Comparison of ENCODE assay signal across 18 mouse cellular contexts in genomic region chr4:141271228-141271627, GRCm38 (mm10). TPM values are rescaled to one million over a fixed set of nuclear protein-coding genes. Genes with fewer than 3 reads are reported as not detected.
DNase-seq lines count a peak whose midpoint lies in the region; ATAC-seq and TF ChIP-seq lines count a peak whose summit lies in the region.
"Had no signal": no experiment of that assay in that cellular context is flagged by ENCODE, and none has a peak within 500 bp of the region (broad histone marks: within the 10 kb centered on the region; RNA-seq: fewer than 3 reads in every experiment).

No protein-coding gene starts in this region.

- no peak overlapping the region for H3K4me3 ChIP-seq in kidney, postnatal 0 days (replicated peaks; ENCODE audit: low read depth, low read length)
- no peak overlapping the region for H3K4me3 ChIP-seq in midbrain, embryonic 10.5 days
- no peak overlapping the region for H3K4me3 ChIP-seq in midbrain, embryonic 11.5 days (ENCODE audit: low read depth, low read length)
- no peak overlapping the region for H3K4me3 ChIP-seq in limb, embryonic 10.5 days
- H3K4me3 ChIP-seq: embryonic facial prominence, embryonic 13.5 days; heart, embryonic 10.5 days; myocyte had no signal

- H3K4me1 ChIP-seq in kidney, postnatal 0 days (replicated peaks; ENCODE audit: insufficient read depth, low read length) = peaks cover 8% of the 10 kb centered on the region; the same call in 1 of the 2 replicates
- peaks cover 39% of the 10 kb centered on the region for H3K4me1 ChIP-seq in midbrain, embryonic 10.5 days
- H3K4me1 ChIP-seq in midbrain, embryonic 11.5 days (ENCODE audit: control insufficient read depth, insufficient read depth, low read length) = peaks cover 20% of the 10 kb centered on the region
- peaks cover 34% of the 10 kb centered on the region for H3K4me1 ChIP-seq in limb, embryonic 10.5 days

- H3K36me3 ChIP-seq in kidney, postnatal 0 days (ENCODE audit: insufficient read depth, low read length) = no peaks in the 10 kb centered on the region
- H3K36me3 ChIP-seq in midbrain, embryonic 10.5 days = no peaks in the 10 kb centered on the region
- no peaks in the 10 kb centered on the region for H3K36me3 ChIP-seq in midbrain, embryonic 11.5 days (ENCODE audit: control insufficient read depth, insufficient read depth, low read length)
- H3K36me3 ChIP-seq in limb, embryonic 10.5 days = no peaks in the 10 kb centered on the region
- H3K36me3 ChIP-seq: embryonic facial prominence, embryonic 13.5 days; heart, embryonic 10.5 days had no signal

- peak; percentile 40; the same call in 1 of the 2 replicates for TF ChIP-seq CTCF in kidney, postnatal 0 days (IDR thresholded peaks at IDR 0.05; ENCODE audit: low read depth)

- DNase-seq in kidney, postnatal 0 days (ENCODE audit: low spot score) = no peak
- DNase-seq in kidney, adult 8-10 months = no peak
- DNase-seq in midbrain, embryonic 10.5 days (ENCODE audit: low spot score) = no peak
- no peak for DNase-seq in midbrain, embryonic 11.5 days (ENCODE audit: low spot score, missing footprints)
- no peak for DNase-seq in limb, embryonic 10.5 days (ENCODE audit: low spot score)
- DNase-seq in thymus, postnatal 36 days = no peak
- no peak for DNase-seq in layer of hippocampus, postnatal 25 days (ENCODE audit: extremely low spot score in 1 of 2, low spot score in 1 of 2)
- DNase-seq: adrenal gland, postnatal 25 days; cerebellum, adult 11 months; gastrocnemius, postnatal 10 days; kidney, postnatal 10 days; left cerebral cortex, postnatal 4 days; right cerebral cortex, adult 18-20 months had no signal

- no peaks in the 10 kb centered on the region for H3K27me3 ChIP-seq in kidney, postnatal 0 days (ENCODE audit: insufficient read depth, low read length)
- peaks cover 35% of the 10 kb centered on the region for H3K27me3 ChIP-seq in midbrain, embryonic 10.5 days (ENCODE audit: low read depth, poor library complexity, severe bottlenecking)
- peaks cover 5% of the 10 kb centered on the region; the same call in 1 of the 2 replicates for H3K27me3 ChIP-seq in midbrain, embryonic 11.5 days (ENCODE audit: control insufficient read depth, insufficient read depth, low read length)
- peaks cover 36% of the 10 kb centered on the region for H3K27me3 ChIP-seq in limb, embryonic 10.5 days (ENCODE audit: low read depth, poor library complexity, severe bottlenecking)
- H3K27me3 ChIP-seq: embryonic facial prominence, embryonic 13.5 days had no signal

- H3K9ac ChIP-seq in kidney, postnatal 0 days (ENCODE audit: low read depth, low read length) = no peak overlapping the region
- no peak overlapping the region for H3K9ac ChIP-seq in midbrain, embryonic 11.5 days (ENCODE audit: low read length)
- H3K9ac ChIP-seq: embryonic facial prominence, embryonic 13.5 days had no signal

- ATAC-seq in kidney, postnatal 0 days (replicated peaks; ENCODE audit: low FRiP score, low read depth) = no peak; the same call in 1 of the 2 replicates
- ATAC-seq in midbrain, embryonic 11.5 days (ENCODE audit: low FRiP score) = no peak
- no peak for ATAC-seq in erythroblast, adult 5-6 weeks (replicated peaks; ENCODE audit: low FRiP score, poor library complexity, severe bottlenecking)
- ATAC-seq: forebrain, embryonic 16.5 days had no signal

- no peak overlapping the region for H3K4me2 ChIP-seq in kidney, postnatal 0 days (ENCODE audit: low read length)
- H3K4me2 ChIP-seq in midbrain, embryonic 11.5 days = no peak overlapping the region
- H3K4me2 ChIP-seq: embryonic facial prominence, embryonic 13.5 days had no signal

- 69% methylated on average over 7 of the region's 7 CpGs for WGBS in kidney, postnatal 0 days
- 81% methylated on average over 6 of the region's 7 CpGs for WGBS in midbrain, embryonic 10.5 days
- WGBS in midbrain, embryonic 11.5 days = 89% methylated on average over 7 of the region's 7 CpGs
- 85% methylated on average over 7 of the region's 7 CpGs for WGBS in limb, embryonic 10.5 days

- H3K27ac ChIP-seq in kidney, postnatal 0 days = no peak overlapping the region
- H3K27ac ChIP-seq in midbrain, embryonic 10.5 days (replicated peaks) = 0 out of 2 replicates have a peak overlapping the region, but pooled peaks have one; percentile 28
- H3K27ac ChIP-seq in midbrain, embryonic 11.5 days (ENCODE audit: low read depth, low read length) = no peak overlapping the region
- peak overlapping the region; percentile 32; the same call in 1 of the 2 replicates for H3K27ac ChIP-seq in limb, embryonic 10.5 days
- H3K27ac ChIP-seq: embryonic facial prominence, embryonic 13.5 days; heart, embryonic 10.5 days had no signal

- no peaks in the 10 kb centered on the region for H3K9me3 ChIP-seq in kidney, postnatal 0 days (replicated peaks; ENCODE audit: low read length)
- 0 out of 2 replicates have a peak, but pooled peaks cover 1% of the 10 kb centered on the region for H3K9me3 ChIP-seq in midbrain, embryonic 10.5 days (replicated peaks)
- H3K9me3 ChIP-seq in midbrain, embryonic 11.5 days (ENCODE audit: control insufficient read depth, low read length) = no peaks in the 10 kb centered on the region
- no peaks in the 10 kb centered on the region for H3K9me3 ChIP-seq in limb, embryonic 10.5 days (replicated peaks)
- H3K9me3 ChIP-seq: embryonic facial prominence, embryonic 13.5 days; heart, embryonic 10.5 days had no signal

RNA-seq across cellular contexts. Expression of gene Epha2, which starts 29.8 kb away (rescaled TPM):
- 5.6 and 5.8 TPM in 2 replicates for polyA plus RNA-seq in kidney, postnatal 0 days (2015; fragmentation: Nextera tagmentation; extraction: Ambion mirVana)
- polyA plus RNA-seq in midbrain, embryonic 10.5 days (2016; fragmentation: Nextera tagmentation; extraction: Ambion mirVana) = 3.6 and 3.7 TPM in 2 replicates
- 2.2 and 2.5 TPM in 2 replicates for polyA plus RNA-seq in midbrain, embryonic 11.5 days (2014; fragmentation: Nextera tagmentation; extraction: Ambion mirVana)
- 4.6 and 5.6 TPM in 2 replicates for polyA plus RNA-seq in limb, embryonic 10.5 days (2016; fragmentation: Nextera tagmentation; extraction: Ambion mirVana)
- total RNA-seq in erythroblast, adult 5-6 weeks (2015; ENCODE audit: low replicate concordance) = not detected in 2 replicates
- 0.14 TPM in 1 of 2 replicates, not detected in the other for total RNA-seq in erythroblast, adult 5-6 weeks (2017; ENCODE audit: low replicate concordance)
- 1 to 10 TPM in 1 of 2 experiments, under 1 TPM in 1; 0.99 to 1.4 TPM for total RNA-seq in layer of hippocampus, postnatal 25 days (2021)

RNA-seq across cellular contexts. Expression of gene Arhgef19, which starts 31.9 kb away (rescaled TPM):
- polyA plus RNA-seq in kidney, postnatal 0 days (2015; fragmentation: Nextera tagmentation; extraction: Ambion mirVana) = 5.2 and 5.7 TPM in 2 replicates
- polyA plus RNA-seq in midbrain, embryonic 10.5 days (2016; fragmentation: Nextera tagmentation; extraction: Ambion mirVana) = 0.64 and 1.4 TPM in 2 replicates
- polyA plus RNA-seq in midbrain, embryonic 11.5 days (2014; fragmentation: Nextera tagmentation; extraction: Ambion mirVana) = 0.47 and 0.61 TPM in 2 replicates
- 3.7 and 4.7 TPM in 2 replicates for polyA plus RNA-seq in limb, embryonic 10.5 days (2016; fragmentation: Nextera tagmentation; extraction: Ambion mirVana)
- total RNA-seq in erythroblast, adult 5-6 weeks (2015; ENCODE audit: low replicate concordance) = not detected in 2 replicates
- not detected in 2 replicates for total RNA-seq in erythroblast, adult 5-6 weeks (2017; ENCODE audit: low replicate concordance)
- 10 to 100 TPM; 15.1 to 21.6 TPM for total RNA-seq in layer of hippocampus, postnatal 25 days (2021)

RNA-seq across cellular contexts. Expression of gene Rsg1, which starts 57.5 kb away (rescaled TPM):
- 2.7 and 3.1 TPM in 2 replicates for polyA plus RNA-seq in kidney, postnatal 0 days (2015; fragmentation: Nextera tagmentation; extraction: Ambion mirVana)
- 7.4 and 7.5 TPM in 2 replicates for polyA plus RNA-seq in midbrain, embryonic 10.5 days (2016; fragmentation: Nextera tagmentation; extraction: Ambion mirVana)
- 5.4 TPM in 2 replicates for polyA plus RNA-seq in midbrain, embryonic 11.5 days (2014; fragmentation: Nextera tagmentation; extraction: Ambion mirVana)
- polyA plus RNA-seq in limb, embryonic 10.5 days (2016; fragmentation: Nextera tagmentation; extraction: Ambion mirVana) = 5.8 and 8.4 TPM in 2 replicates
- not detected in 2 replicates for total RNA-seq in erythroblast, adult 5-6 weeks (2015; ENCODE audit: low replicate concordance)
- 0.42 TPM in 1 of 2 replicates, not detected in the other for total RNA-seq in erythroblast, adult 5-6 weeks (2017; ENCODE audit: low replicate concordance)
- 1 to 10 TPM; 2.7 to 4.0 TPM for total RNA-seq in layer of hippocampus, postnatal 25 days (2021)

Comparison
In these comparisons a context has a peak if more than half of its experiments do, and no peak if none do; other contexts are left out.
1. H3K27ac ChIP-seq: peak in midbrain, embryonic 10.5 days (single experiment) and limb, embryonic 10.5 days (single experiment); none in kidney, postnatal 0 days (single experiment) and midbrain, embryonic 11.5 days (single experiment).